Mouse (Mus musculus): ENCODE measurements at regions not wholly inside any gene's neighbourhood (a gene's known extent, or its start where the extent isn't known, plus 50 kb on each side); places are given as distances from the start of the nearest gene placed in this dataset.

- no peak for DNase-seq (ENCODE audit: low spot score)
Measured at GRCm38 (mm10) chr7:71041388-71041787, 309.9 kb downstream of the Gm10295 start.

GRCm38 (mm10) chr7:71040846-71041245, 310.4 kb downstream of the Gm10295 start:
- no peak for DNase-seq (ENCODE audit: low spot score)

- DNase-seq (ENCODE audit: low spot score) = no peak
Measured at GRCm38 (mm10) chr7:71038537-71038936, 312.7 kb downstream of the Gm10295 start.

GRCm38 (mm10) chr7:71033121-71033520, 318.2 kb downstream of the Gm10295 start:
- DNase-seq (ENCODE audit: low spot score) = no peak

- DNase-seq (ENCODE audit: low spot score) = no peak
Measured at GRCm38 (mm10) chr7:71023946-71024610, 327.2 kb downstream of the Gm10295 start.

GRCm38 (mm10) chr7:71023253-71023945, 327.9 kb downstream of the Gm10295 start:
- DNase-seq (ENCODE audit: low spot score) = no peak
